Comparison of ENCODE assay signal across 15 mouse cellular contexts in genomic region chr6:72911261-72911660, GRCm38 (mm10).
"Had no signal": no experiment of that assay in that cellular context is flagged by ENCODE, and none has a peak within 500 bp of the region (broad histone marks: within the 10 kb centered on the region; RNA-seq: fewer than 3 reads in every experiment).

No protein-coding gene starts in this region.

- H3K4me3 ChIP-seq: lung, embryonic 15.5 days; megakaryocyte, embryonic 14.5 days; midbrain, embryonic 13.5 days; midbrain, embryonic 15.5 days; neural tube, embryonic 12.5 days had no signal

- H3K36me3 ChIP-seq: lung, embryonic 15.5 days; midbrain, embryonic 13.5 days; midbrain, embryonic 15.5 days; neural tube, embryonic 12.5 days had no signal

- H3K9me3 ChIP-seq: lung, embryonic 15.5 days; midbrain, embryonic 15.5 days; neural tube, embryonic 12.5 days had no signal

- H3K27me3 ChIP-seq: lung, embryonic 15.5 days; midbrain, embryonic 13.5 days; midbrain, embryonic 15.5 days; neural tube, embryonic 12.5 days had no signal

- H3K4me1 ChIP-seq: lung, embryonic 15.5 days; midbrain, embryonic 13.5 days; midbrain, embryonic 15.5 days; neural tube, embryonic 12.5 days had no signal

- DNase-seq: liver, postnatal 0 days; lung, adult 2 months; lung, postnatal 14 days; lung, postnatal 36 days; right cerebral cortex, postnatal 14 days; spleen, adult 18-20 months; thymus, adult 18-20 months; thymus, postnatal 14 days; thymus, postnatal 36 days had no signal

- H3K27ac ChIP-seq: lung, embryonic 15.5 days; macrophage; midbrain, embryonic 13.5 days; midbrain, embryonic 15.5 days; neural tube, embryonic 12.5 days had no signal

- H3K9ac ChIP-seq: liver, postnatal 0 days; lung, embryonic 15.5 days; midbrain, embryonic 13.5 days; midbrain, embryonic 15.5 days; neural tube, embryonic 12.5 days had no signal
